Mouse (Mus musculus) lung, postnatal 4 days (tissue): ENCODE results near the gene Fam104a.

Experiments
- DNase-seq, 2 experiments: peaks; one replicate each; pipeline ENCODE4 v3.0.0; 2021

The Fam104a gene

GRCm38 (mm10) chr11:113683957-113684706 lies at the start of gene Fam104a, which contains the start of gene D11Wsu47e:
Gene Fam104a (minus strand): TSS chr11:113684155.
Gene D11Wsu47e (plus strand): TSS chr11:113684412.
- DNase-seq, result peak; percentile 95 to 98

- no peak for DNase-seq
These were observed 48.1 kb upstream of the Fam104a start for GRCm38 (mm10) chr11:113731945-113732612.

GRCm38 (mm10) chr11:113730879-113731278 lies 46.9 kb upstream of the Fam104a start:
- DNase-seq, result peak in 1 of 2 experiments; percentile 38

- peak in 1 of 2 experiments; percentile 38 for DNase-seq
These were observed 46.0 kb upstream of the Fam104a start for GRCm38 (mm10) chr11:113729917-113730316.

- peak in 1 of 2 experiments; percentile 24 for DNase-seq
These were observed 45.3 kb upstream of the Fam104a start for GRCm38 (mm10) chr11:113729239-113729638.

- no peak for DNase-seq
These were observed 44.0 kb upstream of the Fam104a start for GRCm38 (mm10) chr11:113727992-113728391.

GRCm38 (mm10) chr11:113726994-113727888 lies 43.3 kb upstream of the Fam104a start:
- DNase-seq, result no peak

GRCm38 (mm10) chr11:113725235-113726048 lies 41.5 kb upstream of the Fam104a start:
- DNase-seq, result peak in 1 of 2 experiments; percentile 52

GRCm38 (mm10) chr11:113722405-113723090 lies 38.6 kb upstream of the Fam104a start:
- DNase-seq, result no peak

- peak; percentile 51 to 82 for DNase-seq
These were observed 33.9 kb upstream of the Fam104a start for GRCm38 (mm10) chr11:113717767-113718424.

- no peak for DNase-seq
These were observed 32.2 kb upstream of the Fam104a start for GRCm38 (mm10) chr11:113716132-113716531.

- no peak for DNase-seq
These were observed 31.2 kb upstream of the Fam104a start for GRCm38 (mm10) chr11:113715078-113715674.

GRCm38 (mm10) chr11:113711061-113711460 lies 27.1 kb upstream of the Fam104a start:
- DNase-seq, result no peak

GRCm38 (mm10) chr11:113710257-113710777 lies 26.4 kb upstream of the Fam104a start:
- no peak for DNase-seq

- DNase-seq, result peak; percentile 39 to 62
These were observed 25.8 kb upstream of the Fam104a start, which contains the start of gene Cpsf4l for GRCm38 (mm10) chr11:113709731-113710256. Gene Cpsf4l (minus strand): TSS chr11:113710017.

GRCm38 (mm10) chr11:113709272-113709671 lies 25.3 kb upstream of the Fam104a start:
- no peak for DNase-seq

- DNase-seq, result no peak
These were observed 24.8 kb upstream of the Fam104a start for GRCm38 (mm10) chr11:113708629-113709213.

GRCm38 (mm10) chr11:113705966-113706652 lies 22.2 kb upstream of the Fam104a start:
- DNase-seq, result no peak

GRCm38 (mm10) chr11:113703758-113704157 lies 19.8 kb upstream of the Fam104a start:
- peak; percentile 83 to 87 for DNase-seq
